Mouse (Mus musculus) thymus, postnatal 4 days (tissue): Measurements from ENCODE around the gene Hsd17b6.
"Not testable (repeated sequence)": the region's sequence is repeated elsewhere in the genome, so short reads cannot be mapped to it uniquely, and the experiment has no call there.

ENCODE experiments used
- DNase-seq: peaks from one replicate; pipeline ENCODE4 v3.0.0; 2021

The Hsd17b6 gene

DNA sequence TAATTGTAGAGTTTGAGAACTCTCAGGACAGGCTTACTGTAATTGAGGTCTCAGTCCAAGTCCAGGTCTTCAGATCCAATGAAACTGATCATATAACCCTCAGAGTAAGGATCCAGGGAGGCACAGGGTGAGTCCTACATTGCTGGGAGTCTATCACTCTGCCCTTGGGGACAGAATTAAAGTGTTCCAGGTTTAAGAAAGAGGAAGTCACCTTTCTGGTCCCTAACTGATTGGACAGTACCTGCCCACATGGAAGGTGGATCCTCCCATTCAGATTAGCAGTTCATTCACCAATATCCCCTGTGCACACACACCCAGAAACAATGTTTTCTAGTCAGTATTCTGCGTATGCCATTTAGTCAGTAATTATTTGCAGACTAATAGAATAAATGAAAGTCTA, at the start of gene Hsd17b6:
TSS of gene Hsd17b6 (minus strand) at position 166 of the 400 bp plus-strand sequence.
- DNase-seq, result no peak

DNA sequence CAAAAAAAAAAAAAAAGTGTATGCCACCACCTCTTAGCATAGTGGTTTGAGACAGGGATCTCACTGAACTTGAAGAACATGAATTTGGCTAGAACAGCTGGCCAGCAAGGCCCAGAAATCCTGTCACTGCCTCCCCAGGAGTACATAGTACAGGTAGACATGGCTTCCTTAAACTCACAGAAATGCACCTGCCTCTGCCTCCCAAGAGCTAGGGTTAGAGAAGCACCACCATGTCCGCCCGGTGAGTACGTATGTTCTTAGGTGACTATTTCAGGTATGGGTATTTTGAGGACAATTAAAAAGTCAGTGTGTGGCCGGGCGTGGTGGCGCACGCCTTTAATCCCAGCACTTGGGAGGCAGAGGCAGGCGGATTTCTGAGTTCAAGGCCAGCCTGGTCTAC, 45.6 kb upstream of the Hsd17b6 start:
- no peak for DNase-seq

DNA sequence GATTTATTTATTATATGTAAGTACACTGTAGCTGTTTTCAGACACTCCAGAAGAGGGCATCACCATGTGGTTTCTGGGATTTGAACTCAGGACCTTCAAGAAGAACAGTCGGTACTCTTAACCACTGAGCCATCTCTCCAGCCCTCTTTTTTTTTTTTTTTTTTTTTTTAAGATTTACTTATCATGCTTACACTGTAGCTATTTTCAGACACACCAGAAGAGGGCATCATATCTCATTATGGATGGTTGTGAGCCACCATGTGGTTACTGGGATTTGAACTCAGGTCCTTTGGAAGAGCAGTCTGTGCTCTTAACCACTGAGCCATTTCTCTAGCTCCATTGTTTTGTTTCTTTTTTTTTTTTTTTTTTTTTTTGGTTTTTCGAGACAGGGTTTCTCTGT, 44.7 kb upstream of the Hsd17b6 start:
- DNase-seq, result not testable (repeated sequence)

DNA sequence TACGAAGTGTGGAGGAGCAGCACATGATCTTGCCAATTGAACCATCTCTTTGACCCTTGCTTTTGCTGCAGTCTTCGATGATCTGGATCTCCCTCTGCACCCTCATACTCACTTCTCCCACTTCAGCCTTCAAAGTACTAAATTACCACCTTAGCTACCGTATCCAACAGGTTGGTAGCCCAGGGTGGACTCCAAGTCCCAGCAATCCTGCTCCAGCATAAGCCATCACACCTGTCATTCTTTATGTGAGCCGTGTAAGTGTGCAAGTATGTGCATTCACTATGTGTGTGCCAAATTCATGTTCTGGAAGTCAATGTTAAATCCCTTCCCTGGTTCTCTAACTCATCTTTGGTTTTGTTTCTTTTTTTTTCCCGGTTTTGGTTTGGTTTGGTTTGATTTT, 44.2 kb upstream of the Hsd17b6 start:
- no peak for DNase-seq

DNA sequence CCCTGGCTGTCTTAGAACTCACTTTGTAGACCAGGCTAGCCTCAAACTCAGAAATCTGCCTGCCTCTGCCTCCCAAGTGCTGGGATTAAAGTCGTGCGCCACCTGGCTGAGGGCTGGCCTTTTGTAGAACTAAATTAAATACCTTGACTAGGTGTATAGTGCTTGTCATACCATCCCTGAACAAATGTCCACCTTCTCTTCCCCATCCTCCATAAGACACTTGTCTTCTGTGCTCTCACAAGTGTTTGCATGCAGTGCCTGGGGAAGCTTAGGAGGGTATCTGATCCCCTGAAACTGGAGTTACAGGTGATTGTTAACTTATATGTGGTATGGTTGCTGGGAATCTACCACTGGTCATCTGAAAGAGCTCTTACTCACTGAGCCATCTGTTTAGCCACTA, 42.9 kb upstream of the Hsd17b6 start:
- no peak for DNase-seq

DNA sequence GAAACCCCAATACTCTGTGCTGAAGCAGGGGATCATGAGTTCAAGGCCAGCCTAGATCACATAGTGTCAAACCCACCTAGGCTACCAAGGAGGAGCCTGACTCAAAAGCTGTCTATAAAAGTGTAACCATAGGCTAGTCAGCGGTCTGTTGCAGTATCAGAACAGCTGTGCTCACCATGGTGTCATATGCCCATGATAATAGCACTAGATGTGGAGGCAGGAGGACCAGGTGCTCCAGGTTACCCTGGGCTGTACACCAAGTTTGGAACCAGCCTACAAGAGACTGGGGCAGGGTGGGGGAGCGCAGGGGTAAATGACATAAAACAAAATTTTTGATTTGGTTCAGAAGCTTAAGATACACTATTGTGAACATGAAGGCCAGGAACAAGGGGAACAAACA, 42.3 kb upstream of the Hsd17b6 start:
- no peak for DNase-seq

DNA sequence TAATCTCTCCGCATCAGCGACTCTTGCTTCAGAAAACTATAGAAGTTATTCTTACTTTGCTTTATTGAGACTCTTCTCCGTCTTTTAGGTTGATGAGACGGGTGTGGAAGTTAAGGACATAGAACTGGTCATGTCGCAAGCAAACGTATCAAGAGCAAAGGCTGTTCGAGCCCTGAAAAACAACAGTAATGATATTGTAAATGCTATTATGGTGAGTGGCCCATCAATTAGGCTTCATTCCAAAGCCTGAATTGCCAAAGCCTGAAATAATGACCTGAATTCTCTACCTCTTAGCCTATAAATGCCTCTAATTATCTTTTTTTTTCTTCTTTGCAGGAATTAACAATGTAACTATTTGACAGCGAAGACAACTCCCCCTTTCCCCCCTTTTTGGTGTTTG, 40.7 kb upstream of the Hsd17b6 start:
- no peak for DNase-seq

DNA sequence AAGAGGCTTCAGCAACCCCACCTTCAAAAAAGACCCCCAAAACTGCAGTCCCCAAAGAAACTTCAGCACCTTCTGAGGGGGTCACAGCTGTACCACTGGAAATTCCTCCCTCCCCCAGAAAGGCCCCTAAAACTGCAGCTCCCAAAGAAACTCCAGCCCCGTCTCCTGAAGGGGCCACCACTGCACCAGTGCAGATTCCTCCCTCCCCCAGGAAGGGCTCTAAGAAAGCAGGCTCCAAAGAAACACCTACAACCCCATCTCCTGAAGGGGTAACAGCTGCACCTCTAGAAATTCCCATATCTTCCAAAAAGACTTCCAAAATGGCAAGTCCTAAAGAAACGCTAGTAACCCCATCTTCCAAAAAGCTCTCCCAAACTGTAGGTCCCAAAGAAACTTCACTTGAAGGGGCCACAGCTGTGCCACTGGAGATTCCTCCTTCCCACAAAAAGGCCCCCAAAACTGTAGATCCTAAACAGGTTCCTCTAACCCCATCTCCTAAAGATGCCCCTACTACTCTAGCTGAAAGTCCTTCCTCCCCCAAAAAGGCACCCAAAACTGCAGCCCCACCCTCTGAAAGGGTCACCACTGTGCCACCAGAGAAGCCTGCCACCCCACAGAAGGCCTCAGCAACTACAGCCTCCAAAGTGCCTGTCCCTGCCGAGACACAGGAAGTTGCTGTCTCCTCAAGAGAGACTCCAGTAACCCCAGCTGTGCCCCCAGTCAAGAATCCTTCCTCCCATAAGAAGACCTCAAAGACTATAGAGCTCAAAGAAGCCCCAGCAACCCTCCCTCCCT, 35.8 kb upstream of the Hsd17b6 start:
- peak; percentile 60 for DNase-seq

DNA sequence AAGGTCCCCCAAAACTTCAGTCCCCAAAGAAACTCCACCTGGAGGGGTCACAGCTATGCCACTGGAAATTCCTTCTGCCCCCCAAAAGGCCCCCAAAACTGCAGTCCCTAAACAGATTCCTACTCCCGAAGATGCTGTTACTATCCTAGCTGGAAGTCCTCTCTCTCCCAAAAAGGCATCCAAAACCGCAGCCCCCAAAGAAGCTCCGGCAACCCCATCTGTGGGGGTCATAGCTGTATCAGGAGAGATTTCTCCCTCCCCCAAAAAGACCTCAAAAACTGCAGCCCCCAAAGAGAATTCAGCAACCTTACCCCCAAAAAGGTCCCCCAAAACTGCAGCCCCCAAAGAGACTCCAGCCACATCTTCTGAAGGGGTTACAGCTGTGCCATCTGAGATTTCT, 35.1 kb upstream of the Hsd17b6 start:
- DNase-seq, result no peak

DNA sequence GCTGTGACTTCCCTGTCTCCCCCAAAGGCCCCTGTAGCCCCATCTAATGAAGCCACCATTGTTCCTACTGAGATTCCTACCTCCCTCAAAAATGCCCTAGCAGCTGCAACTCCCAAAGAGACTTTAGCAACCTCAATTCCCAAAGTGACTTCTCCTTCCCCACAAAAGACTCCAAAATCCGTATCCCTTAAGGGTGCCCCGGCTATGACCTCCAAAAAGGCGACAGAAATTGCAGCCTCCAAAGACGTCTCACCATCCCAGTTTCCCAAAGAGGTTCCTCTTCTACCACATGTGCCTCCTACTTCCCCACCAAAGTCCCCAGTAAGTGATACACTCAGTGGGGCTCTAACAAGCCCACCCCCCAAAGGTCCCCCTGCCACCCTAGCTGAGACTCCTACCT, 34.2 kb upstream of the Hsd17b6 start:
- no peak for DNase-seq

DNA sequence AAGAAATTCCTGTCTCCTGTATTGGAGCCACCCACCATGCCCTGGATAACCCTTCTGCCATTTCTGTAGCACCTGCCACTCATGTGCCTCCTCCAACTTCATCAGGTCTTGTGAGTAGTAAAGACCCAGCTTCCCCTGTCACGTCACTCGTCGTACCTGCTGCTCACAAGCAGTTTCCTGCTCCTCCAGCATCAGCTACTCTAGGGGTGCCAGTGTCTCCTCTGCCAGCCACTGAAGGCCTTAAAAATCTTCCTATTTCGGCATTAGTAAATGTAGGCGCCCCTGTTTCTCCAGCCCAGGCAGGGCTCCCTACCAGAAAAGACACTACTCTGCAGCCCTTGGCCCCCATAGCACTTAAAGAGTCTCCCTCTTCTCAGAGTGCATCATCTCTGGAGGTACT, 32.9 kb upstream of the Hsd17b6 start:
- DNase-seq, result no peak

DNA sequence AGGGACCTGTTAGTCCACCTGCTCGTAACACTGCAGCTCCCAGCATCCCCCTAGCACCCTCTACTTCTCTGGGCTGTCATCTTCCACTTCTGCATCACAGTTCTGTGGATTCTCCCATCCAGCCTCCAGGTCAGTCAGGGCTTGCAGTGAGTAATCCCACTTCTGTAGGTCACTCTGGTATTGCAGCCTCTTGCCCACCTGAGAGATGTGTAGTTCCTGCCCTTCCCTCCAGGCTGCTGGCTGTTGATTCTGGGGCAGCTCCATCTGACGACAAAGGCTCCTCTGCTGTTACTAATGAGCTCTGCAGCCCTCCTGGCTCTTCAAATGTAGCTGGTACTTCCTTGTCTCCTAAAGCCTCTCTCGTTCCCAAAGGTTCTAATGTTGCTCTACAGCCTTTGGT, 32.4 kb upstream of the Hsd17b6 start:
- DNase-seq, result no peak

DNA sequence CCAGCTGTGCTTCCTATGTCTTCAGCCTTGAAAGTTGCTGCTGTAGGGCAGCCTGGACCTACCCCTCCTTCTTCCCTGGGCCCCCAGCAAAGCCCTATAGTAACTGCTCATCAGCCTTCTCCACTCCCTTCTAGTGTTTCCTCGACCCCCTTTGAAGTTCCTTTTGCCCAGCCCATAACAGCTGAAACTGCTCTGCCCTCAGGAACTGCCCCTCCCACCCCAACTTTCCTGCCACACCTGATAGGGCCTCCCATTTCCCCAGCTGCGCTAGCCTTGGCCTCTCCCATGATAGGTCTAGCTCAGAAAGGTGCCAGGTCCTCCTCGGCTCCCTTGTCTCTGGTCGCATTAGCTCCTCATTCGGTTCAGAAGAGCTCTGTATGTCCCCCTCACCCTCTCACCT, 31.8 kb upstream of the Hsd17b6 start:
- DNase-seq, result peak; percentile 49

DNA sequence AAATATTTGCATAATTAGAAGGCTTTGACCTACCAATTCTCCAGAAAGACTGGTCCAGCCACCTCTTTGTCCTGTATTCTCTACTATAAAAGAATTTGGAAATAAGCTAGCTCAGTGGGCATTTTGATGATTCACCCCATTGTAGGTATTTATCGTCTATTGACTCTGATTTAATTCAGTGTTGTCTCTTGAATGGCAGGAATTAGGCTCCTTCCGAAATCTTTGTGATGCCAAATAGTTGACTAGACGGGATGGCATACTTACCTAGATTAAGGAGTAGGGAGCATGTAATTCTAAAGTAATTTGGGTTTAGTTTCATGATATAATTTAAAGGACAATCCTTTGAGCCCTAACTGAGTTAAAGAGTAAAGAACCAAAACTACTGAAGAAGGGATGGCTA, 30.5 kb upstream of the Hsd17b6 start:
- no peak for DNase-seq

DNA sequence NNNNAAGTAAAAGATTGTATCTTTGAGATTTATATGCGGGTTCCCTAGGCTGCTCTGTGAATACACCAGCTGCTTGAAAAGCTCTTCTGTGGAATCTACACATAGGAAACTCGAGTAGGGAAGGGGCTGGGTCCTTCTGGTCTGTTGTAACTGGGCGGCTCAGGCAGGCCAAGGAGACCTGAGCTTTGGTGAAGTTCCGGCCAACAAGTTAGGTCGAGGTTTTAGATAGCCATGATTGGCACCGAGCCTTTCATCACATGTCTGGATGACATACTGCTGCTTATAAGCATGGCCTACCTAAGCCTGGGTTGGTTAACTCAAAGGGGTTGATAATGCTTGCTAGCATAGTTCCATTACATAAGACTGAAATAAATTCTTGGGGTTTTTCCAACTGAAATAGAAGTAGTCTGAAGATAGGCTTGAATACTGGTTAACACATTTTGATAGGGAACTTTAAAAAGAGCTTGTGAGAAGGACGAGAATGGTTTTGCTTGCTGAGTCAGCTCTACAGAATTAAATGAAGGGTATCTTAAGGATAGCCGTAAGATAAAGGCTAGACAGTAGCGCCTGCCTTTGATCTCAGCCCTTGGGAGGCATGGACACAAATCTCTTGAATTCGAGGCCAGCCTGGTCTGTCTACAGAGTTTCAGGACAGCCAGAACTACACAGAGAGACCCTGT, 29.5 kb upstream of the Hsd17b6 start:
- DNase-seq, result no peak

DNA sequence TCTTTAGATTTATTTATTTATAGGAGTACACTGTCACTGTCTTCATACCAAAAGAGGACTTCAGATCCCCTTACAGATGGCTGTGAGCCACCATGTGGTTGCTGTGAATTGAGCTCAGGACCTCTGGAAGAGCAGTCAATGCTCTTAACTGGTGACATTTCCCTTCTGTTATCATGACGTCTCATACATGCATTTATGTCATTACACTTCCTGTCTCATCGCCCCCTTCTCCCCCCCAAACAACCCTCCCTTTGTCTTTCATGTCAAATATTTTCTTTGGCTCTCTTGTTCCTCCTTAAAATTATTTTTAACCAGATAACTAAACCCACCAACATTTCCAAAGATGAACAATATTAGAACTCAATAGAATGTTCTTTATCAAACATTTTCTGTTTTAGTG, 23.4 kb upstream of the Hsd17b6 start:
- DNase-seq, result no peak

DNA sequence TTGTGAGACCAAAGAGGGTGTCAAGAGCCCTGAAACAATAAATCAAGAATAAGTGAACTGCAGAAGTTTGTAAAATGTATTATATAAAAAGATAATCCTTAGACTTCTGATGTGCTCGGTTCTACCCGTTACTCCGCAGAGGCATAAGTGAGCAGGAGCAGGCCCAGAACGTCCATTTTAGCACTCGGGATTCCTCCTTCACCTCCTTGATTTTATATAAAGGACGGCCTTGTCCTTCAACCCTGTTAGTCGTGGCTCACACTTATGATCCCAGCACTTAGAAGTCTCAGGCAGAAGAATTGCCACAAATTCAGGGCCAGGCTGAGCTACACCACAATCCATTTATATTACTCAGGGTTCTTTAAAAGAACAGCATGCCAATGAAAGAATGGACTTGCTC, 22.5 kb upstream of the Hsd17b6 start:
- DNase-seq, result no peak

DNA sequence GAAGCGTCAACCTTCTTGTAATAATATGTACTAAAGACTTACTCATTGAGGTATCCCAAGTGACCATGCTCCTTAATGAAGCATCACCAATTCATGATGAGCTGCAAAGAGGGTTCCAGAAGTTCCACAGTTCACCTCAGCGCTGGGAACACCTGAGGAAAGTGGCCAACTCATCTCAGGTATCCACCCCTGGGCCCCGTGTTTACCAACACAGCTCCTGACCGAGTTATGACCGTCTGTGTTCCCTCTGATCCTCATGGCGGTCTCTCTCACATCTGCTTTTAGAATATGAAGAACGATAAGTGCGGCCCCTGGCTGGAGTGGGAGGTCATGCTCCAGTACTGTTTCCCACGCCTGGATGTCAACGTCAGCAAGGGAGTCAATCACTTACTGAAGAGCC, 16.1 kb upstream of the Hsd17b6 start:
- DNase-seq, result no peak

DNA sequence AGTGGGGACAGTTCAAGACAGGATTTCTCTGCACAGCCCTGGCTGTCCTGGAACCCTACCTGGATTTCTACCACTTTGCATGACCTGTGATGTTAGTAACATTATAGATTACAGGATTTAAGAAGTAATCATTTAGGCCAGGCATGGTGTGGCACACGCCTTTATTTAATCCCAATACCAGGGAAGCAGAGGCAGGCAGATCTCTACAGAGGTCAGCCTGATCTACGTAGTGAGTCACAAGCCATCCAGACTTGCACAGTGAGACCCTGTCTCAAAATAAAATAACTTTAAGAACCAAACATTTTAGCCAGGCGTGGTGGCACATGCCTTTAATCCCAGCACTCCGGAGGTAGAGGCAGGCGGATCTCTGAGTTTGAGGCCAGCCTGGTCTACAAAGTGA, 14.8 kb upstream of the Hsd17b6 start:
- DNase-seq, result no peak

DNA sequence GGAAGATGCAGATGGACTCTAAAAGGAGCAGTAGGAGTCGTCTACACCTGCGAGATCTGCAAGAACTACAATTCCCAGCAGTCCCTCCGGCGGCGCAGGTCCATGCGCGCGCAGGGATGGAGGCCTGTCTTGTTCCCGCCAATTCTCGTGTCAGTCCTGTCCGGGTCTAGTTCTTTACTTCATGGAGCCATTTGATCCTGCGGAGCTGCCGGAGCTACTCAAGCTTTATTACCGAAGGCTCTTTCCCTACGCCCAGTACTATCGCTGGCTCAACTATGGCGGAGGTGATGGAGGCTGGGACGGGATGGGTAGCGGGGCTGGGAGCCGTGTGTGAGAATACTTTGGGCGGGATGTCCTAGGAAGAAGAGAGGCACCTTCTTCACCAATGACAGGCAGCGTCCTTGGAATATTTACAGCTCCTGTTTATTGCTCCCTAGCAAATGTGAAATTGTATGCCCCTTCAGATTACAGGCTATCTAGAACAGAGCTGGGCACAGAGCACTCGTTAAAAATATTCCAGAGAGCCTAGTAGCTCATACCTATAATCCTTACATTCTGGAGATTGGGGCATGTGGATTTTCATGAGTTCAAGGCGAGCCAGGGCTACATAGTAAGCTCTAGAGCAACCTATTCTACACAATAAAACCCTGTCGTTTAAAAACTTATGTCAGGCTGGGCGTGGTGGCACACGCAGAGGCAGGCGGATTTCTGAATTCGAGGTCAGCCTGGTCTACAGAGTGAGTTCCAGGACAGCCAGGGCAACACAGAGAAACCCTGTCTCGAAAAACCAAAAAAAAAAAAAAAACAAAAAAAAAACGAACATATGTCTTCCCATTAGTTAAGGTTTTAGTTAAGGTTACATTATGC, 7.9 kb upstream of the Hsd17b6 start, which contains the start of gene Prim1:
TSS of gene Prim1 (plus strand) at position 101 of the 867 bp plus-strand sequence.
- peak; percentile 88 for DNase-seq

DNA sequence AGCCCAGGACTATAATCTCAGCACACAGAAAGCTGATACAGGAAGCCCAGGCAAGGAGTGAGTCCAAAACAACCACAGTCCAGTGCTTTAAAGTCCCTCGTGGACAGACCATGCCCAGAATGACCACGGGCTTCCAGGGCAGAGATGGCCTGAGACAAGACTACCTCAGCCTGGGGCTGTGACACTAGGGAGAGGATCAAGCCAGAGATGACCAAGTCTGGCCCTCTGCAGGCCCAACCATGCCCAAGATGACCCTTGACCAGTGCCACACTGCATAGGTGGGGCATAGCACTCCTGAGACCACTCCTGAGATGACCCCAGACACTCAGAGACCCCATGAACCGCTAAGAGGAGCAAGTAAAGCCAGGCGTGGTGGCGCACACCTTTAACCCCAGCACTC, 2.3 kb upstream of the Hsd17b6 start:
- DNase-seq, result no peak

DNA sequence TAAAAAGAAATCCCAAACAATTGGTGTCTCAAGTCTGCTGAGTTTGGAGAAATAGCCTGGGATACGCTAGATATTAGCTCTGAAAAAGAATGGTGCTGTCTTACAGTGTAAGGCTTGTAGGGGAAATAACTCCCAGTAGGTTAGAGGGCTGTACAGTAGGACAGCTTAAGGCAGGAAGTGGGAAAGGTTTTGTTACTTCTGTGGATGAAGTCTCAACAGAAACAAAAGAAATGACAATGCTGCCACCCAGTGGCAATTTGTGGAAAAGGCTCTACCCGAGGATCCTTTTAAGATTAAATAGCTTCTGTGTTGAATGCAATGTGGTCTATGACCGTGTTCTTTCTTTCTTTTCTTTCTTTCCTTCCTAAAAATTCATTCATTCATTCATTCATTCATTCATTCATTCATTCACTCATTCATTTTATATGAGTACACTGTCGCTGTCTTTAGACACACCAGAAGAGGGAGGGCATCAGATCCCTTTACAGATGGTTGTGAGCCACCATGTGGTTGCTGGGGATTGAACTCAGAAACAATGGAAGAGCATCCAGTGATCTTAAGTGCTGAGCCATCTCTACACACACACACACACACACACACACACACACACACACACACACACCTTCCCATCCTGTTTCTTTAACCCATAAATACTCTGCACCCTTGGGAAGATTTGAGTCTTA, 937 bp upstream of the Hsd17b6 start:
- DNase-seq, result peak; percentile 86

DNA sequence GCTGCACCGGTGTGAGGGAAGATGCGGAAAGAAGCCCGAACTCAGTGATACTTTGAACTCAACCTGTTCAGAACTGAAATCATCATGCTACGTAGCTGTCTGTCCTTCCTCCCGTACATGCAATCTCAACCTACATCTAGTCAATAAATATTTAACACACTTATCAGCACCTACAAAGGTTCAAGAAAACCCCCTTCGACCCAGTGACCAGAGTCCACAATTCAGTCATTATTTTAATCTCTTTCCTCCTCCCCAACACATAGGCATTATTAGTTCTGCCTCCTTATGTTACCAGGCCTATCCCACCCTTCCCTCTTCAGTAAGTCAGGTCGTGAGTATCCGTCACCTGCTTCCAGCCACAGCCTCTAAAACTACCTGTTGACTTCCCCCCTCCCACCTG, 1.9 kb downstream of the Hsd17b6 start:
- DNase-seq, result no peak
